Mouse (Mus musculus) urinary bladder, adult 2 months (tissue): Measurements from ENCODE around the gene Depdc5. TPM values are rescaled to one million over a fixed set of nuclear protein-coding genes. Genes with fewer than 3 reads are reported as not detected.
"Not testable (repeated sequence)": the region's sequence is repeated elsewhere in the genome, so short reads cannot be mapped to it uniquely, and the experiment has no call there.

Source experiments
- DNase-seq: peaks from one replicate; pipeline ENCODE4 v3.0.0; 2022; ENCODE audit warnings: low spot score
- polyA plus RNA-seq: library from polyadenylated mRNA; depleted of rRNA; stranded (reverse); fragments of >200 nt; gene quantifications from 2 replicates; pipeline ENCODE4 v1.2.3, GENCODE M21; 2012; rRNA removed

Depdc5 gene
- polyA plus RNA-seq, result 14.0 and 15.4 TPM in 2 replicates

- DNase-seq, result peak; percentile 78
Observed at GRCm38 (mm10) chr5:32863253-32864228, at the start of gene Depdc5. Depdc5 (plus strand) TSS chr5:32863701.

GRCm38 (mm10) chr5:32815396-32815795 lies 48.1 kb upstream of the Depdc5 start:
- no peak for DNase-seq

GRCm38 (mm10) chr5:32820471-32820870 lies 43.0 kb upstream of the Depdc5 start:
- DNase-seq, result no peak

- DNase-seq, result no peak
Observed at GRCm38 (mm10) chr5:32827009-32827408, 36.5 kb upstream of the Depdc5 start, which contains the start of gene Gm20671. Gm20671 (minus strand) TSS chr5:32827109.

- not testable (repeated sequence) for DNase-seq
Observed at GRCm38 (mm10) chr5:32828766-32829165, 34.7 kb upstream of the Depdc5 start.

GRCm38 (mm10) chr5:32830054-32830453 lies 33.4 kb upstream of the Depdc5 start:
- no peak for DNase-seq

GRCm38 (mm10) chr5:32834497-32834896 lies 29.0 kb upstream of the Depdc5 start:
- no peak for DNase-seq

GRCm38 (mm10) chr5:32836976-32837375 lies 26.5 kb upstream of the Depdc5 start:
- no peak for DNase-seq

- DNase-seq, result no peak
Observed at GRCm38 (mm10) chr5:32840029-32840428, 23.5 kb upstream of the Depdc5 start.

GRCm38 (mm10) chr5:32849178-32849577 lies 14.3 kb upstream of the Depdc5 start:
- no peak for DNase-seq

- not testable (repeated sequence) for DNase-seq
Observed at GRCm38 (mm10) chr5:32849580-32849979, 13.9 kb upstream of the Depdc5 start.

- DNase-seq, result no peak
Observed at GRCm38 (mm10) chr5:32852026-32852425, 11.5 kb upstream of the Depdc5 start.

GRCm38 (mm10) chr5:32853731-32854507 lies 9.6 kb upstream of the Depdc5 start, which contains the start of gene Prr14l:
Prr14l (minus strand) TSS chr5:32854256.
- DNase-seq, result peak; percentile 97

- DNase-seq, result no peak
Observed at GRCm38 (mm10) chr5:32854818-32855217, 8.7 kb upstream of the Depdc5 start.

GRCm38 (mm10) chr5:32855274-32855673 lies 8.2 kb upstream of the Depdc5 start:
- not testable (repeated sequence) for DNase-seq

GRCm38 (mm10) chr5:32857781-32858220 lies 5.7 kb upstream of the Depdc5 start:
- DNase-seq, result no peak

- no peak for DNase-seq
Observed at GRCm38 (mm10) chr5:32861082-32861481, 2.4 kb upstream of the Depdc5 start.

GRCm38 (mm10) chr5:32862469-32863132 lies 900 bp upstream of the Depdc5 start:
- no peak for DNase-seq

- DNase-seq, result no peak
Observed at GRCm38 (mm10) chr5:32869389-32870024, 6.0 kb downstream of the Depdc5 start.

GRCm38 (mm10) chr5:32872346-32872745 lies 8.8 kb downstream of the Depdc5 start:
- no peak for DNase-seq

- no peak for DNase-seq
Observed at GRCm38 (mm10) chr5:32886739-32887138, 23.2 kb downstream of the Depdc5 start.
